ENCODE assay signal across 42 mouse cellular contexts in the genomic region with DNA sequence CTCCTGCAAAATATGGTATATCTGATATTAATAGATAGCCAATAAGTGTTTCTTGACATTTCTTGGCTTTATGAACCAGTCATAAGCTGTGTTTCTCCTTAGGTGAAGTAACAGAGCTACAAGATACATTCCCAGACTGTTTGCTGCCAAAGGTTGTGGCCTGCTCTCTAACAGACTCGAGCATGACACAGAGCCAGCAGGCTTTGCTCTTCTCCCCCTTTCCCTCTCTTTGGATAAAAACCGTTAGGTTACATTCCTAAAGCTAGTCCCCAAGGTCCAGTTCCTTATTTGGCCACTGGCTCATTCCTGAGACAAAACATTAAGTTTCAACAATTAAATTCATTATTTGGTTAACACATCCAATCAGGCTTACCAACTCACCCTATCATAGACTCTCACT. TPM values are rescaled to one million over a fixed set of nuclear protein-coding genes. Genes with fewer than 3 reads are reported as not detected.
"Had no signal": no experiment of that assay in that cellular context is flagged by ENCODE, and none has a peak within 500 bp of the region (broad histone marks: within the 10 kb centered on the region; RNA-seq: fewer than 3 reads in every experiment).

No protein-coding gene starts in this region.

- H3K4me3 ChIP-seq: heart, embryonic 10.5 days; heart, embryonic 12.5 days; hindbrain, embryonic 13.5 days; hindbrain, embryonic 15.5 days; limb, embryonic 12.5 days; liver, embryonic 13.5 days; liver, embryonic 15.5 days had no signal

- H3K27ac ChIP-seq: heart, embryonic 10.5 days; hindbrain, embryonic 13.5 days; hindbrain, embryonic 15.5 days; hindbrain, postnatal 0 days; limb, embryonic 12.5 days; liver, embryonic 13.5 days; liver, embryonic 15.5 days had no signal

- DNase-seq: gastrocnemius, postnatal 14 days; gastrocnemius, postnatal 36 days; heart, adult 18-20 months; heart, postnatal 14 days; heart, postnatal 36 days; kidney, adult 11 months; kidney, adult 8-10 months; kidney, postnatal 14 days; kidney, postnatal 36 days; layer of hippocampus, adult 9-11 months; layer of hippocampus, postnatal 36 days; left cerebral cortex, postnatal 4 days; liver; liver, embryonic 13.5 days had no signal

- H3K9me3 ChIP-seq: heart, embryonic 10.5 days; heart, embryonic 12.5 days; hindbrain, embryonic 13.5 days; hindbrain, embryonic 15.5 days; liver, embryonic 13.5 days; liver, embryonic 15.5 days had no signal

- H3K4me1 ChIP-seq: heart, embryonic 10.5 days; heart, embryonic 12.5 days had no signal

- H3K27me3 ChIP-seq: heart, embryonic 12.5 days; hindbrain, embryonic 13.5 days; hindbrain, embryonic 15.5 days; limb, embryonic 12.5 days; liver, embryonic 13.5 days; liver, embryonic 15.5 days had no signal

- H3K36me3 ChIP-seq: heart, embryonic 10.5 days; heart, embryonic 12.5 days; hindbrain, embryonic 13.5 days; hindbrain, embryonic 15.5 days; limb, embryonic 12.5 days; liver, embryonic 13.5 days; liver, embryonic 15.5 days had no signal

RNA-seq across cellular contexts. Expression of gene Slc25a54, which starts 48.0 kb away (rescaled TPM):
- total RNA-seq: gastrocnemius, adult 18-20 months; gastrocnemius, postnatal 14 days; gastrocnemius, postnatal 36 days; heart, adult 18-20 months; heart, adult 8-10 months; heart, postnatal 14 days; heart, postnatal 36 days; hematopoietic stem cell, adult 5-6 weeks; hindbrain, postnatal 0 days; layer of hippocampus, adult 18-20 months; layer of hippocampus, adult 8-10 months; layer of hippocampus, postnatal 14 days; layer of hippocampus, postnatal 36 days; left cerebral cortex, adult 18-20 months; left cerebral cortex, adult 8-10 months; left cerebral cortex, postnatal 10 days; left cerebral cortex, postnatal 25 days; left cerebral cortex, postnatal 4 days had no signal
- polyA plus RNA-seq: gonadal fat pad, adult 2 months; heart, embryonic 10.5 days; heart, embryonic 12.5 days; heart, embryonic 14.5 days; heart, embryonic 16.5 days; hindbrain, embryonic 11.5 days; hindbrain, embryonic 13.5 days; hindbrain, embryonic 15.5 days; hindbrain, postnatal 0 days; intestine, embryonic 14.5 days; intestine, embryonic 16.5 days; kidney, embryonic 14.5 days; kidney, embryonic 16.5 days; large intestine, adult 2 months; limb, embryonic 12.5 days; limb, embryonic 14.5 days; liver, embryonic 11.5 days; liver, embryonic 13.5 days; liver, embryonic 15.5 days had no signal
